Mouse (Mus musculus) left cerebral cortex, adult 2 months (tissue): ENCODE data around the gene Sestd1. TPM values are rescaled to one million over a fixed set of nuclear protein-coding genes. Genes with fewer than 3 reads are reported as not detected.
A peak's percentile ranks its signal among the peaks of the same experiment; 100 is the strongest.

Experiments used
- DNase-seq, 2 experiments: peaks; one replicate each; pipeline ENCODE4 v3.0.0; 2021 to 2022; ENCODE audit warnings: low spot score in 2 of 2, mixed read lengths in 1 of 2; ENCODE audit errors: extremely low spot score in 1 of 2
- H3K27ac ChIP-seq: fragments of 200-600 bp; 2 replicates; pipeline ENCODE4 v1.8.1; 2022
- H3K4me3 ChIP-seq: fragments of 200-600 bp; 2 replicates; pipeline ENCODE4 v1.8.1; 2022
- CTCF ChIP-seq: fragments of 200-600 bp; IDR thresholded peaks from 2 replicates; pipeline ENCODE4 v1.8.1; 2022; ENCODE audit warnings: antibody characterized with exemption, mild to moderate bottlenecking, moderate library complexity
- intact Hi-C: fragments of 180-260 bp; cut with DNase I; formaldehyde crosslinking; loops from one replicate; pipeline ENCODE4 v1.15.1; 2025
- total RNA-seq, 2 experiments: library from RNA; stranded (reverse); gene quantifications; 2 replicates each; pipeline ENCODE4 v1.2.3; 2021

Gene Sestd1
- total RNA-seq, 2 experiments from 2014 or later = 55.2 to 61.6 TPM

- Histone ChIP-seq H3K4me3 (no peak overlapping the region), H3K27ac (peak overlapping the region; percentile 57; the same call in 1 of the 2 replicates)
- no peak for TF ChIP-seq CTCF
- no peak for DNase-seq
- intact Hi-C loops = no loop called here
Measured at GRCm38 (mm10) chr2:77182996-77183380, 97.4 kb downstream of the Sestd1 start.

- intact Hi-C loops = no loop called here
- Histone ChIP-seq H3K4me3 (no peak overlapping the region), H3K27ac (peak overlapping the region; percentile 57; the same call in 1 of the 2 replicates)
- no peak for TF ChIP-seq CTCF
- DNase-seq = no peak
Measured at GRCm38 (mm10) chr2:77182271-77182995, 98.0 kb downstream of the Sestd1 start.

GRCm38 (mm10) chr2:77177472-77177871 lies 102.9 kb downstream of the Sestd1 start:
- no peak for DNase-seq
- Histone ChIP-seq H3K27ac (peak overlapping the region; percentile 36), H3K4me3 (no peak overlapping the region)
- intact Hi-C loops = no loop called here
- TF ChIP-seq CTCF = no peak

GRCm38 (mm10) chr2:77176413-77176812 lies 104.0 kb downstream of the Sestd1 start:
- TF ChIP-seq CTCF = no peak
- intact Hi-C loops = no loop called here
- no peak for DNase-seq
- Histone ChIP-seq H3K27ac (no peak overlapping the region), H3K4me3 (no peak overlapping the region)

- Histone ChIP-seq H3K4me3 (no peak overlapping the region), H3K27ac (peak overlapping the region; percentile 67)
- no peak for TF ChIP-seq CTCF
- no peak for DNase-seq
- intact Hi-C loops = no loop called here
Measured at GRCm38 (mm10) chr2:77175411-77175810, 105.0 kb downstream of the Sestd1 start.

GRCm38 (mm10) chr2:77174313-77174712 lies 106.1 kb downstream of the Sestd1 start:
- H3K27ac ChIP-seq = peak overlapping the region; percentile 32; the same call in 1 of the 2 replicates

GRCm38 (mm10) chr2:77173821-77174220 lies 106.6 kb downstream of the Sestd1 start:
- no peak overlapping the region for H3K4me3 ChIP-seq
- intact Hi-C loops = no loop called here
- TF ChIP-seq CTCF = no peak
- DNase-seq = no peak
- peak overlapping the region; percentile 32; the same call in 1 of the 2 replicates for H3K27ac ChIP-seq

More at GRCm38 (mm10) chr2:77174313-77174712, 106.1 kb downstream of the Sestd1 start:
- TF ChIP-seq CTCF = no peak
- no peak overlapping the region for H3K4me3 ChIP-seq
- DNase-seq = no peak
- intact Hi-C loops = no loop called here

GRCm38 (mm10) chr2:77173366-77173765 lies 107.0 kb downstream of the Sestd1 start:
- Histone ChIP-seq H3K4me3 (no peak overlapping the region), H3K27ac (no peak overlapping the region)
- no peak for DNase-seq
- intact Hi-C loops = no loop called here
- TF ChIP-seq CTCF = no peak

- Histone ChIP-seq H3K27ac (peak overlapping the region; percentile 86), H3K4me3 (peak overlapping the region; percentile 38)
- intact Hi-C loops = no loop called here
- peak in 1 of 2 experiments; percentile 23 for DNase-seq
- TF ChIP-seq CTCF = no peak
Measured at GRCm38 (mm10) chr2:77172241-77172671, 108.1 kb downstream of the Sestd1 start.

GRCm38 (mm10) chr2:77171444-77172240 lies 108.8 kb downstream of the Sestd1 start:
- intact Hi-C loops = no loop called here
- DNase-seq = peak; percentile 18 to 27
- no peak for TF ChIP-seq CTCF
- Histone ChIP-seq H3K4me3 (peak overlapping the region; percentile 38), H3K27ac (peak overlapping the region; percentile 86)

- Histone ChIP-seq H3K4me3 (peak within 1 kb of the TSS; percentile 43), H3K27ac (peak within 1 kb of the TSS; percentile 86)
- intact Hi-C loops = no loop called here
- DNase-seq = no peak
- TF ChIP-seq CTCF = no peak
Measured at GRCm38 (mm10) chr2:77170633-77171105, 109.7 kb downstream of the Sestd1 start, which contains the start of gene Ccdc141. Gene Ccdc141, minus strand, starts transcription at chr2:77170636.
